Mouse (Mus musculus) MEL (cell line): ENCODE data around the gene Ly6g5c. TPM values are rescaled to one million over a fixed set of nuclear protein-coding genes. Genes with fewer than 3 reads are reported as not detected.

Experiments used
- DNase-seq: peaks from one replicate; pipeline ENCODE4 v3.0.0; 2011; ENCODE audit warnings: low read depth, low spot score
- H3K27ac ChIP-seq: 2 replicates; pipeline ENCODE4 v1.5.1; 2012; ENCODE audit warnings: low read depth, mild to moderate bottlenecking, control low read depth, low read length, moderate library complexity; ENCODE audit not compliant: control insufficient read depth
- H3K27me3 ChIP-seq, 2 experiments: fragments of 150-350 bp in 1 of 2; sonication (generic) in 1 of 2; 2 replicates each; pipeline ENCODE4 v1.6.1; 2012; ENCODE audit warnings: low read length in 2 of 2, mild to moderate bottlenecking in 2 of 2, improper control_type of control experiment in 1 of 2, moderate library complexity in 1 of 2; ENCODE audit not compliant: insufficient read depth in 2 of 2, control insufficient read depth in 1 of 2
- H3K36me3 ChIP-seq, 2 experiments: 2 replicates each; pipeline ENCODE4 v1.6.1; 2012 to 2014; ENCODE audit warnings: low read length in 2 of 2, improper control_type of control experiment in 1 of 2, inconsistent platforms in 1 of 2, mild to moderate bottlenecking in 1 of 2; ENCODE audit not compliant: insufficient read depth in 2 of 2, control insufficient read depth in 1 of 2
- H3K4me1 ChIP-seq, 2 experiments: fragments of 150-350 bp in 1 of 2; sonication (generic) in 1 of 2; 2 replicates each; pipeline ENCODE4 v1.6.1; 2012; ENCODE audit warnings: low read length in 2 of 2, improper control_type of control experiment in 1 of 2, mild to moderate bottlenecking in 1 of 2; ENCODE audit not compliant: insufficient read depth in 2 of 2, control insufficient read depth in 1 of 2
- H3K4me3 ChIP-seq, 2 experiments: fragments of 150-350 bp in 1 of 2; sonication (generic) in 1 of 2; 2 replicates each; pipeline ENCODE4 v1.5.1; 2012; ENCODE audit warnings: low read depth in 2 of 2, low read length in 2 of 2, mild to moderate bottlenecking in 2 of 2, moderate library complexity in 2 of 2, control low read depth in 1 of 2, improper control_type of control experiment in 1 of 2; ENCODE audit not compliant: control insufficient read depth in 1 of 2, insufficient read depth in 1 of 2
- H3K79me2 ChIP-seq: 2 replicates; pipeline ENCODE4 v1.6.1; 2012; ENCODE audit warnings: mild to moderate bottlenecking, low read length, moderate library complexity; ENCODE audit not compliant: control insufficient read depth, poor library complexity, insufficient read depth
- H3K9ac ChIP-seq: 2 replicates; pipeline ENCODE4 v1.6.1; 2012; ENCODE audit warnings: low read depth, mild to moderate bottlenecking, control low read depth, low read length, moderate library complexity; ENCODE audit not compliant: control insufficient read depth, poor library complexity, severe bottlenecking
- H3K9me3 ChIP-seq: fragments of 150-350 bp; sonication (generic); replicated peaks from 2 replicates; pipeline ENCODE4 v1.6.1; 2012; ENCODE audit warnings: mild to moderate bottlenecking, low read length, improper control_type of control experiment, moderate library complexity; ENCODE audit not compliant: insufficient read depth
- CHD1 ChIP-seq: IDR thresholded peaks from 2 replicates; pipeline ENCODE4 v1.6.1; 2012; ENCODE audit warnings: low read depth, mild to moderate bottlenecking, inconsistent platforms, low read length, improper control_type of control experiment
- CHD2 ChIP-seq: IDR thresholded peaks from 2 replicates; pipeline ENCODE4 v1.6.1; 2011; ENCODE audit warnings: low read length, improper control_type of control experiment
- CTCF ChIP-seq, 3 experiments: IDR thresholded peaks in 2 of 3; conservative IDR thresholded peaks in 1 of 3; 2 replicates each; pipeline ENCODE4 v1.5.1; 2011 to 2012; ENCODE audit warnings: low read length in 3 of 3, low read depth in 2 of 3, mild to moderate bottlenecking in 2 of 3, improper control_type of control experiment in 1 of 3, inconsistent platforms in 1 of 3, mixed read lengths in 1 of 3, moderate library complexity in 1 of 3; ENCODE audit not compliant: control insufficient read depth in 1 of 3, insufficient read depth in 1 of 3, poor library complexity in 1 of 3, severe bottlenecking in 1 of 3
- E2F4 ChIP-seq: IDR thresholded peaks from 2 replicates; pipeline ENCODE4 v1.6.1; 2011; ENCODE audit warnings: low read depth, low read length, improper control_type of control experiment, borderline replicate concordance
- ELF1 ChIP-seq: IDR thresholded peaks from 2 replicates; pipeline ENCODE4 v1.6.1; 2014; ENCODE audit warnings: low read depth, mild to moderate bottlenecking, inconsistent platforms, low read length, improper control_type of control experiment, moderate library complexity
- EP300 ChIP-seq, 2 experiments: IDR thresholded peaks; 2 replicates each; pipeline ENCODE4 v1.6.1; 2011; ENCODE audit warnings: improper control_type of control experiment in 2 of 2, low read length in 2 of 2, low read depth in 1 of 2, mild to moderate bottlenecking in 1 of 2
- ETS1 ChIP-seq: IDR thresholded peaks from 2 replicates; pipeline ENCODE4 v1.6.1; 2012; ENCODE audit warnings: low read depth, mild to moderate bottlenecking, inconsistent platforms, low read length, improper control_type of control experiment, moderate library complexity
- GABPA ChIP-seq: IDR thresholded peaks from 2 replicates; pipeline ENCODE4 v1.6.1; 2012; ENCODE audit warnings: low read depth, mild to moderate bottlenecking, inconsistent platforms, low read length, improper control_type of control experiment, moderate library complexity
- GATA1 ChIP-seq: IDR thresholded peaks from 2 replicates; pipeline ENCODE4 v1.6.1; 2011; ENCODE audit warnings: low read depth, low read length, improper control_type of control experiment
- HCFC1 ChIP-seq: IDR thresholded peaks from 2 replicates; pipeline ENCODE4 v1.6.1; 2012; ENCODE audit warnings: low read depth, mild to moderate bottlenecking, inconsistent platforms, low read length, improper control_type of control experiment, moderate library complexity
- JUND ChIP-seq: IDR thresholded peaks from 2 replicates; pipeline ENCODE4 v1.6.1; 2011; ENCODE audit warnings: low read depth, mild to moderate bottlenecking, improper control_type of control experiment, low read length
- KAT2A ChIP-seq: conservative IDR thresholded peaks from 2 replicates; pipeline ENCODE4 v1.6.1; 2012; ENCODE audit warnings: low read depth, low read length, improper control_type of control experiment, inconsistent platforms
- MAX ChIP-seq: IDR thresholded peaks from 2 replicates; pipeline ENCODE4 v1.6.1; 2011; ENCODE audit warnings: low read length, improper control_type of control experiment
- MAZ ChIP-seq: IDR thresholded peaks from 2 replicates; pipeline ENCODE4 v1.6.1; 2012; ENCODE audit warnings: low read depth, mild to moderate bottlenecking, inconsistent platforms, low read length, improper control_type of control experiment
- MEF2A ChIP-seq: IDR thresholded peaks from 2 replicates; pipeline ENCODE4 v1.6.1; 2014; ENCODE audit warnings: low read depth, mild to moderate bottlenecking, inconsistent platforms, low read length, improper control_type of control experiment; ENCODE audit not compliant: poor library complexity, insufficient replicate concordance, severe bottlenecking; ENCODE audit errors: extremely low read depth
- MXI1 ChIP-seq: IDR thresholded peaks from 2 replicates; pipeline ENCODE4 v1.6.1; 2011; ENCODE audit warnings: mild to moderate bottlenecking, low read depth, low read length, improper control_type of control experiment
- MYB ChIP-seq: IDR thresholded peaks from 2 replicates; pipeline ENCODE4 v1.6.1; 2011; ENCODE audit warnings: mild to moderate bottlenecking, low read depth, low read length, improper control_type of control experiment
- MYC ChIP-seq: IDR thresholded peaks from 2 replicates; pipeline ENCODE4 v1.6.1; 2011; ENCODE audit warnings: low read depth, mild to moderate bottlenecking, low read length, improper control_type of control experiment, moderate library complexity
- POLR2A ChIP-seq, 2 experiments: IDR thresholded peaks; 2 replicates each; pipeline ENCODE4 v1.6.1; 2011 to 2012; ENCODE audit warnings: low read length in 2 of 2, mild to moderate bottlenecking in 2 of 2, control low read depth in 1 of 2, improper control_type of control experiment in 1 of 2, low read depth in 1 of 2, moderate library complexity in 1 of 2; ENCODE audit not compliant: control insufficient read depth in 1 of 2, insufficient read depth in 1 of 2, poor library complexity in 1 of 2
- POLR2AphosphoS2 ChIP-seq: IDR thresholded peaks from 2 replicates; pipeline ENCODE4 v1.6.1; 2011; ENCODE audit warnings: low read length, improper control_type of control experiment
- RAD21 ChIP-seq: IDR thresholded peaks from 2 replicates; pipeline ENCODE4 v1.6.1; 2011; ENCODE audit warnings: mild to moderate bottlenecking, low read depth, low read length, improper control_type of control experiment
- RCOR1 ChIP-seq: IDR thresholded peaks from 2 replicates; pipeline ENCODE4 v1.6.1; 2012; ENCODE audit warnings: low read depth, mild to moderate bottlenecking, inconsistent platforms, low read length, improper control_type of control experiment
- SIN3A ChIP-seq: IDR thresholded peaks from 2 replicates; pipeline ENCODE4 v1.6.1; 2012; ENCODE audit warnings: low read length, improper control_type of control experiment, inconsistent platforms
- SMC3 ChIP-seq: IDR thresholded peaks from 2 replicates; pipeline ENCODE4 v1.6.1; 2011; ENCODE audit warnings: low read depth, low read length, improper control_type of control experiment
- TAL1 ChIP-seq: IDR thresholded peaks from 2 replicates; pipeline ENCODE4 v1.6.1; 2012; ENCODE audit warnings: mild to moderate bottlenecking, inconsistent platforms, low read length, moderate library complexity, mixed read lengths
- TCF12 ChIP-seq: IDR thresholded peaks from 2 replicates; pipeline ENCODE4 v1.6.1; 2014; ENCODE audit warnings: low read depth, mild to moderate bottlenecking, inconsistent platforms, low read length, improper control_type of control experiment, moderate library complexity
- USF1 ChIP-seq: IDR thresholded peaks from 2 replicates; pipeline ENCODE4 v1.6.1; 2014; ENCODE audit warnings: low read depth, mild to moderate bottlenecking, inconsistent platforms, low read length, improper control_type of control experiment, moderate library complexity
- ZC3H11A ChIP-seq: IDR thresholded peaks from 2 replicates; pipeline ENCODE4 v1.6.1; 2012; ENCODE audit warnings: low read depth, mild to moderate bottlenecking, inconsistent platforms, low read length, improper control_type of control experiment
- ZMIZ1 ChIP-seq: IDR thresholded peaks from 2 replicates; pipeline ENCODE4 v1.6.1; 2012; ENCODE audit warnings: low read depth, mild to moderate bottlenecking, inconsistent platforms, low read length, improper control_type of control experiment, moderate library complexity
- ZNF384 ChIP-seq: IDR thresholded peaks from 2 replicates; pipeline ENCODE4 v1.6.1; 2012; ENCODE audit warnings: low read depth, mild to moderate bottlenecking, inconsistent platforms, low read length, improper control_type of control experiment
- polyA plus RNA-seq, 2 experiments: library from polyadenylated mRNA; stranded (reverse) in 1 of 2; unstranded in 1 of 2; fragments of >175 nt in 1 of 2; fragments of >200 nt in 1 of 2; gene quantifications; 2 replicates each; pipeline versions ENCODE4 v1.2.1 to v1.2.4; 2012; ENCODE audit warnings: low replicate concordance in 2 of 2, low read depth in 1 of 2; ENCODE audit not compliant: insufficient read length in 2 of 2, insufficient read depth in 1 of 2, missing spikeins in 1 of 2
- total RNA-seq: library from RNA; depleted of rRNA; stranded (reverse); fragments of 300-350 nt; gene quantifications from 2 replicates; pipeline ENCODE4 v1.2.3, GENCODE M21; 2012

Ly6g5c gene
- total and polyA plus RNA-seq, 3 experiments: not detected

DNA sequence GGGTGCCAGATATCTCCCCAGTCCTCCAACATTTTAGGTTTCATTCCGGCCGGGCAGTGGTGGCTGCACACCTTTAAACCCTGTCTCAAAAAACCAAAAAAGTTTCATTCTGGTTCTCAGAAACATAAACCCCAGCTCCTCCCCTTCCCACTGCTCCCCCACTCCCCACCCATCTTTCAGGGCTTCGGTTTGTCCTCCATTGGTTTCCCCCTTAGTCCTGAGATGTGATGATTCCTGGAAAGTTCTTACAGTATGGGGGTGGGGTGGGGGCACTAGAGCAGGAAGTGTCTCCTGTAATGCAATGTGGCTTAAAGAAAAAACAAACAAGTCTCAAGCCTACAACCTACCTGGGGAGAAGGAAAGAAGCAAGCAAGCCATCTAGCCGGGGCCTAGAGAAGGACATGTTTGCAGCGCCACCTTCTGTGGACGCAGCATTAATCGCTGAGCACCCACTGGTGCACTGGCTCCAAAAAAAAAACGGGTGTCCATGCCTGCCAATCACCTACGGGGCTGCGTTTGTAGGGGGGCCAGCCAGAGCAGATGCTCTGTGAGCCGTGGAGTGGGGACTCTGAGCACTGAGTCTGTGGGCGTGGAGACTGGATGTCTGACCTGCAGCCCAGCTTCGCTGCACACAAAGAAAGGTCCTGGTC, 2.2 kb upstream of the Ly6g5c start:
- peak overlapping the region; percentile 64 for H3K9ac ChIP-seq
- no peaks in the 10 kb centered on the region for H3K79me2 ChIP-seq
- peak overlapping the region; percentile 96 for H3K27ac ChIP-seq
- H3K4me1 ChIP-seq: peaks cover 22 to 36% of the 10 kb centered on the region in 2 experiments
- no peaks in the 10 kb centered on the region for H3K9me3 ChIP-seq
- peak; percentile 83 for DNase-seq
- TF ChIP-seq ETS1 (peak; percentile 32; the same call in 1 of the 2 replicates), TAL1 (no peak), SIN3A (peak; percentile 60; the same call in 1 of the 2 replicates), MYB (no peak), POLR2AphosphoS2 (no peak), MEF2A (no peak), MYC (0 out of 2 replicates have a peak, but pooled peaks have one; percentile 33), ZMIZ1 (no peak), SMC3 (peak; percentile 87), CHD2 (no peak), KAT2A (no peak), USF1 (no peak), RCOR1 (no peak), JUND (no peak), ELF1 (no peak), RAD21 (peak; percentile 87), ZNF384 (peak; percentile 93), ZC3H11A (peak; percentile 85), EP300 (IDR thresholded peaks at IDR 0.05; ENCODE audit: low read depth in 1 of 2, low read length in 2 of 2) (no peak), TCF12 (peak; percentile 12; the same call in 1 of the 2 replicates), MXI1 (no peak), E2F4 (no peak), POLR2A (IDR thresholded peaks at IDR 0.05; ENCODE audit: control insufficient read depth in 1 of 2, insufficient read depth in 1 of 2, low read depth in 1 of 2, low read length in 2 of 2, poor library complexity in 1 of 2) (peak in 1 of 2 experiments; percentile 40; a peak in 1 of 4 replicates), GABPA (no peak), CTCF (IDR thresholded peaks at IDR 0.05 in 2 of 3, conservative IDR thresholded peaks at IDR 0.05 in 1 of 3; ENCODE audit: control insufficient read depth in 1 of 3, insufficient read depth in 1 of 3, low read depth in 2 of 3, low read length in 3 of 3, poor library complexity in 1 of 3, severe bottlenecking in 1 of 3) (peak; percentile 56 to 92 (median 82)), CHD1 (no peak; the same call in 1 of the 2 replicates), MAX (no peak), HCFC1 (peak; percentile 52; the same call in 1 of the 2 replicates), GATA1 (no peak), MAZ (peak; percentile 60; the same call in 1 of the 2 replicates)
- H3K4me3 ChIP-seq: peak overlapping the region; percentile 22
- no peaks in the 10 kb centered on the region for H3K27me3 ChIP-seq
- H3K36me3 ChIP-seq: peaks cover 0 to 31% of the 10 kb centered on the region in 2 experiments; a peak in 2 of 4 replicates
